Mouse (Mus musculus) bone marrow macrophage, adult 2 months (primary cell): ENCODE measurements around the gene Rab31. TPM values are rescaled to one million over a fixed set of nuclear protein-coding genes. Genes with fewer than 3 reads are reported as not detected.

Experiments
- H3K27ac ChIP-seq: 2 replicates; pipeline ENCODE4 v1.5.1; 2012; ENCODE audit warnings: low read depth, low read length; ENCODE audit not compliant: insufficient read depth
- H3K4me1 ChIP-seq: 2 replicates; pipeline ENCODE4 v1.6.1; 2012; ENCODE audit warnings: low read length; ENCODE audit not compliant: control insufficient read depth, insufficient read depth
- H3K4me3 ChIP-seq: 2 replicates; pipeline ENCODE4 v1.5.1; 2012; ENCODE audit warnings: mild to moderate bottlenecking, low read length, moderate library complexity; ENCODE audit not compliant: insufficient read depth
- CTCF ChIP-seq: IDR thresholded peaks from 2 replicates; pipeline ENCODE4 v1.5.1; 2012; ENCODE audit warnings: low read depth, mild to moderate bottlenecking, low read length, moderate library complexity
- POLR2A ChIP-seq: IDR thresholded peaks from 2 replicates; pipeline ENCODE4 v1.6.1; 2012; ENCODE audit warnings: mild to moderate bottlenecking, low read depth, low read length, borderline replicate concordance
- polyA plus RNA-seq: library from polyadenylated mRNA; stranded (reverse); fragments of >200 nt; gene quantifications from 2 replicates; pipeline ENCODE4 v1.2.4, GENCODE M21; 2012; ENCODE audit not compliant: missing spikeins, insufficient read depth, insufficient read length

The Rab31 gene
- polyA plus RNA-seq, 1 experiment = 128 TPM

DNA sequence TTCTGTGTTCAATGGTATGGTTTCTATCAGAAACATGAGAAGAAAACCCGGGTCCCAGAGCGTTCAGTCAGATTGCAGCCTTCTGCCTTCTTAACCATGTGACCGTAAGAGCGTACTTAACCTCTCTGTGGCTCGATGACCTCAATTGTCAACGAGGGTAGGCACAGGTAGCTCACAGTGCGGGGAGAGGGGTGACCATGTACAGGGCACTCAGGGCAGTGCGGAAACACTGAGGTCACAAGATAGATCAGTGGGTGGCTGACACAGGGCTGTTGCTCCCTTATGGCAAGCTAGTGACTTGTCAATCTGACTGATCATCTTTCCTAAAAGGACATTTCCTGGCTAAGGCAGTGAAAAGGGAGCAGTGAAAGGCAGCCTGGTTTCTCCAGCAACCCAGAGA lies 58.5 kb downstream of the Rab31 start:
- Histone ChIP-seq H3K4me3 (no peak overlapping the region), H3K27ac (no peak overlapping the region), H3K4me1 (peaks cover 3% of the 10 kb centered on the region; the same call in 1 of the 2 replicates)
- TF ChIP-seq CTCF (no peak), POLR2A (no peak)

DNA sequence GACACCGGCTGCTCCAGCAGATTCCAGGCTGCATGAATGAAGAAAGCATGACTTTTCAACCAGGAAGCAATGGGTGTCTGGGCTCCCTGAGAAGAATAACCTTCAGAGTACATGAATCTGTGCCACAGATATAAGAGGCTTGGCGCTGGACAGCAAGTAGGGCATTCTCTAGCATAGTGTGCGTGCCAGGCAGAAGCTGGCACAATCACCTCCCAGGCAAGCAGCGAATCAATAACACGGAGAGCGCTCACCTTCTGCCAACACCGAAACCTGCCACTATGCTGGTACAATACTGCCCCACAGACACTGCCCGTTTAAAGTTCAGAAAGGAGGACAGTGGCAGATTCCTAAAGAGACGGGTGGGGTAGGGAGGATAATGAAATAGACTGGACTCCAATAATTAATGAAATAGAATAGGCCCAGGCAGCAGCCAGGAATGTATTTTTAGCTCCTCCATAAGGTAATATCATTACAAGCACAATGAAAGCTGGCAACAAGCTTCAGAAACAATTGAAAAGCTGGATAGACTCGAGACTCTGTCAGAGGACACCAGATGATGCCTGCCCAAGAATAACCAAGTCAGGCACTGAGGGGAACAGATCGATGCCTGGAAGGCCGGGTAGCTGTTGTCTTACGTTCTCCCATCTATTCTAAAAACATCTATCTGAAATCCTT lies 59.6 kb downstream of the Rab31 start:
- TF ChIP-seq POLR2A (no peak), CTCF (no peak)
- Histone ChIP-seq H3K4me3 (no peak overlapping the region), H3K27ac (no peak overlapping the region), H3K4me1 (peaks cover 2% of the 10 kb centered on the region; the same call in 1 of the 2 replicates)

DNA sequence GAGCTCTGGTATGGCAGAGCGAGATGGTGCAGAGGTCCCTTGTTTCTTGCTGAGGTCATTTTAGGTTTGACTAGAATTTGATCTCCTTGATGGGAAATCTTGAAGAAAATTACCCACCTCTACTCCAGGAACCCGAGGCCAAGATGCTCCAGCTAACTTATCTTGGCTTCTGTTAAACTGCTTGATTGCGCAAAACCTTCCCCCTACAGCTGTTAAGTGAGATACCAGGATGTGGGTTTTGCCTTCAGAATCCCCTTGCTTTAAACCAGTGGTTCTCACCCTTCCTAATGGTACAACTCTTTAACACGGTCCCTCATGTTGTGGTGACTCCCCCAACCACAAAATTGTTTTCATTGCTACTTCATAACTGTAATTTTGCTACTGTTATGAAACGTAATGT lies 60.8 kb downstream of the Rab31 start:
- no peak overlapping the region for H3K4me3 ChIP-seq
- H3K4me1 ChIP-seq = peaks cover 2% of the 10 kb centered on the region; the same call in 1 of the 2 replicates
- no peak overlapping the region for H3K27ac ChIP-seq
- no peak for TF ChIP-seq CTCF

DNA sequence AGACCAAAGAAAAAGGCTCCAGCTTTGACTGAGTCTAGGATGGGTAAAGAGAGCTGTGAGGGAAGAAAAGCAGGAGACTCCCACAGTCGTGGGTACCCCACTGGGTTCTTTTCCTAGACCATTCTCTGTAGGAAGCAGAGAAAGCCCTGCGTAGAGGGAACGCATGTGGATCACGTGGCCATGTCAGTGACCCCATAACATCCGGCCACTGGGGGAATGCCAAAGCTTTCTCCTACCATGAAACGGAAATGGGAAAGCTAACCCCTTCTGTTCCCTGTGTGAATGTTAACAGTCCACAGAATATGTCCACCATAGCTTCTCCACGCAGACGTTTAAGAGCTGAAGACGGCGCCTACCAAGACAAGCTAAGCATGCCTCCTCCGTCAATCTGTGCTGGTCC lies 62.0 kb downstream of the Rab31 start:
- Histone ChIP-seq H3K4me1 (peaks cover 2% of the 10 kb centered on the region; the same call in 1 of the 2 replicates), H3K27ac (no peak overlapping the region), H3K4me3 (no peak overlapping the region)
- TF ChIP-seq CTCF (no peak), POLR2A (no peak)

DNA sequence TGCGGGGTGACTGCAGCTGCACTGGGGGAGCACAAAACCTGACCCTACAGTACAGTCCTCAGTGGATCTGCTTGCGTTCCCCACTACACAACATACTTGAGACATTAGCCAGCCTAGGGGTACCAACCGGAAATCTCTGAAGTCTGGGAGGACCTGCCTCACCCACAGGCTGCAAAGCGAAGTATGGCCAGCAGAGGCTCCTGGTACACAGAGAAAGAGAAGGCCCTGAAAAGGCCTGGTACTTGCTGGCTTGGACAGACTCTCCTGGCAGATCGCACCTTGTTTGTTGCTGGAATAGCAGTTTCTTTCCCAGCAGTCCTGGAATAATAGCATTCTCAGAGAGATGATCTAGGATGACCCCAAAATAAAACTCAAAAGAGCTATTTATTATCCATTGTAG lies 66.3 kb downstream of the Rab31 start:
- no peak for TF ChIP-seq POLR2A
- Histone ChIP-seq H3K4me1 (peaks cover 9% of the 10 kb centered on the region; the same call in 1 of the 2 replicates), H3K27ac (no peak overlapping the region), H3K4me3 (no peak overlapping the region)

DNA sequence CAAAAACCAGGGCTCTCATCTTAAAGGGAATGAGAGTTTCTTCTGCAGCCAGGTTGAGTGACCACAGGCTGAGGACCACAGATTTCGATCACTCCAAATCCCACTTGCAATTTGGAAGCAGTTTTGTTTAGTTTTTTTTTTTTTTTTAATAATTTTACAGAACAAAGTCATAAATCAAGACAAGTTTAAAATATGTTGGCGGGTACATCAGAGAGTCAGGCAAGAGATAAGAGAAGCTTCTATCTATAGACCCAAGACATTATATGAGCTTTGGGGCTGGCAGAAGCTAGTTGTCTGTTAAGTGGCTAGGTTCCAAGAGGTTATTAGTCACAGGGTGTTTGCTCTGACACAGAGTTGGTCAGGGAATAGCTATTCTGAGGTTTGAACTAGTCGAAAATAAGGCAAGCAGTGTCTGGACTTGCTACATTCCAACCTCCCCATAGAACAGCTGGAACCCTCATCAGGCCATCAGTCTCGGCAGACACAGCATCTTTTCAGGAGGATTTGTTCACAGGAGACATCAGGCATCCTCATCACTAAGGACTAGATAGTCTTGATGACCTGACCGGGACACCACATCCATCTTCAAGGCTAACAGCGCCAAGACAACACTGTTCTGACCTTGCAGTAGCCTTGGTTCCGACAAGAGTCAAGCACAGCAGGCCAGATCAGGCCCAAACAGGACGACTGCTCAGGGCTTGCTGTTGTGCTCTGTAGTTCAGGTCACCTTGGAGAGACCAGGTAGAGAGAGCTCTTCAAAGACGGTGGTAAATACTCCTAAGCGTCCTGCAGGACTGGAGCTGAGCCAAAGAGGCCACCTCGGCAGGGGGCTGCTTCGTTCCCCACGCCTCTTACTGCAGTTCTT lies 68.8 kb downstream of the Rab31 start:
- Histone ChIP-seq H3K4me3 (no peak overlapping the region), H3K27ac (no peak overlapping the region), H3K4me1 (peaks cover 20% of the 10 kb centered on the region)
- TF ChIP-seq CTCF = no peak
- TF ChIP-seq POLR2A = no peak

DNA sequence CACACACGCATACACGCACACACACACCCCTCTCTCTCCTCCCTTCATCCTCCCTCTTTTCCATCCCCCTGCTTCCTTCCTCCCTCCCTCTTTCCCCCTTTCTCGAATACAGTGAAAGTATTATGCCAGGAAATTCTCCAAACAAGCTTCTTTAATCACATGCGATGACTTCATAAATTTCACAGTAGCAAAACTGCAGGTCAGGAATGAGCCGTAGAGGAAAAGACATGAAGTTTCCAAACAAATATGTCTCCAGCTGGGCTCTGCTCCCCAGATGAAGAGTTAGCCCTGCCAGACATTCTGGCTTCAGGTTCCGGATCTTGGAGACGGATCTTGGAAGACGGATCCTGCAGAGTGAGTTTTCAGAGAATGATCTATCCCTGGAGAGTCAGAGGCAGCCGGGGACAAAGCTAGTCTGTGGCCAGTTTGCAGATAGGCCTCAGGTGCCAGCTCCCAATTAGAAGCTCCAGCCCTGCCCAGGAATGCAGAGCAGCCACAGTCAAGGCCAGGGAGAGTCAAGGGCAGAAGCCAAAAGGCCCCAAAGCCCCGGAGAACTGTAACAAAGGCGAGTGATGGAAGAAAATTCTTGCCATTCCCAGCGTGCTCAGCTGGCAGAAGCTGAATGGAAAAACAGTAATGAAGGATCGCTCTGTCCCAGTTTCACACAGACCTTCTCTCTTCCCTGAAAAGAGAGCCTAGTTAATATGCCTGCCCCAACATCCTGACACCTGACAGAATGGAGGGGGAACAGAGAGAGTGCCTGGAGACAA lies 70.6 kb downstream of the Rab31 start:
- H3K4me3 ChIP-seq = no peak overlapping the region
- TF ChIP-seq CTCF = no peak
- TF ChIP-seq POLR2A = no peak
- H3K27ac ChIP-seq = no peak overlapping the region

DNA sequence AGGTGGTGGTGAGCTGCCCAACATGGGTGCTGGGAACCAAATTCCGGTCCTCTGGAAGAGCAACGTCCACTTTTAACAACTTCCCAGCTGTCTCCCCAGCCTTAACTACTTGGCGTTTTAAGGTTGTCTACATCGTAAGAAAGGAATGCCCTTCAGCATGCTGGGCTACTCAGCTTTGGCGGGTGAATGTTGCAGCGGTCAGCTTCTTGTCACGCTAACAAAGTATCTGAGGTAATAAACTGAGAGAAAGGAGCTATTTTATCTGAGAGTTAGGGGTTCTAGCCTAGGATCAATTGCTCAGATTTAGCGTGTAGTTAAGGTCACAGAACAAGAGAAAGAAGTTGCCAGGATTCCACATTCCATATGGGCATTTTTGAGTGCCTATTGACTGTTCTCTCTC lies 71.2 kb downstream of the Rab31 start:
- Histone ChIP-seq H3K4me1 (peaks cover 23% of the 10 kb centered on the region), H3K4me3 (no peak overlapping the region), H3K27ac (no peak overlapping the region)
- TF ChIP-seq POLR2A (no peak), CTCF (no peak)

More for the DNA sequence above, 70.6 kb downstream of the Rab31 start:
- H3K4me1 ChIP-seq = peaks cover 23% of the 10 kb centered on the region

DNA sequence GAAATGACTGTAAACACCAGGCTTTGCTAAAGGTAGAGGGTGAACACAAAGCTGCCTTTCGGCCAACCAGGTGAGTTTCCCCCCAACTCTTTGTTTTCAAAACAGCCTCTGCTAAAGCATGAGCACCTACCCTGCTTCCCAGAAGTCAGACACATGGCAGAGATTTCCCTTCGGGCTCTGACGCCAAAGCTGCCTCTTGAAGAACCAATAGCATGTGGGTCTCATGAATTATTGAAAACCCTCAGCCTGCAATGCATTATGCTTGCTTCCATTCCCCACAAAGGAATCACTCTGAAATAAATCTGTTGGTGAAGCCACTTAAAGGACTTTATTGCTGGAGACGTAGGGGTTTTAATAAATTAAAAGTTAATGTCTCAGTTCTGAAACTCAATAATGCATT lies 72.5 kb downstream of the Rab31 start:
- no peak for TF ChIP-seq CTCF
- no peak for TF ChIP-seq POLR2A
- Histone ChIP-seq H3K4me3 (no peak overlapping the region), H3K27ac (no peak overlapping the region), H3K4me1 (peaks cover 23% of the 10 kb centered on the region)
